Mouse (Mus musculus) stomach, embryonic 16.5 days (tissue): Measurements from ENCODE around the gene Snapin. TPM values are rescaled to one million over a fixed set of nuclear protein-coding genes. Genes with fewer than 3 reads are reported as not detected.

Experiments
- ATAC-seq: fragments of 200-750 bp; cut with Nextera tagmentation; 2 replicates; pipeline ENCODE4 v1.8.0; 2017; ENCODE audit warnings: moderate number of reproducible peaks, moderate TSS enrichment; ENCODE audit not compliant: insufficient read depth, low FRiP score
- H3K27ac ChIP-seq: fragments of 300-500 bp; sonication (generic); 2 replicates; pipeline ENCODE4 v1.5.1; 2014; ENCODE audit warnings: low read length
- H3K27me3 ChIP-seq: fragments of 300-500 bp; sonication (generic); 2 replicates; pipeline ENCODE4 v1.6.1; 2014; ENCODE audit warnings: low read length, control low read depth, mixed read lengths; ENCODE audit not compliant: control insufficient read depth, insufficient read depth
- H3K36me3 ChIP-seq: fragments of 300-500 bp; sonication (generic); 2 replicates; pipeline ENCODE4 v1.6.1; 2014; ENCODE audit warnings: low read length; ENCODE audit not compliant: control insufficient read depth, insufficient read depth
- H3K4me1 ChIP-seq: fragments of 300-500 bp; sonication (generic); 2 replicates; pipeline ENCODE4 v1.6.1; 2014; ENCODE audit warnings: low read length, control low read depth, mixed read lengths; ENCODE audit not compliant: control insufficient read depth, insufficient read depth
- H3K4me2 ChIP-seq: fragments of 300-500 bp; sonication (generic); 2 replicates; pipeline ENCODE4 v1.6.1; 2014; ENCODE audit warnings: low read depth, low read length, mixed read lengths
- H3K4me3 ChIP-seq: fragments of 300-500 bp; sonication (generic); replicated peaks from 2 replicates; pipeline ENCODE4 v1.5.1; 2014; ENCODE audit warnings: mild to moderate bottlenecking, low read length
- H3K9ac ChIP-seq: fragments of 300-500 bp; sonication (generic); 2 replicates; pipeline ENCODE4 v1.6.1; 2014; ENCODE audit warnings: low read length
- H3K9me3 ChIP-seq: fragments of 300-500 bp; sonication (generic); replicated peaks from 2 replicates; pipeline ENCODE4 v1.6.1; 2016; ENCODE audit warnings: low read length, control low read depth; ENCODE audit not compliant: control insufficient read depth
- WGBS: fragments of 180-500 bp; shearing (Covaris S2); extraction: QIAGEN DNeasy Blood & Tissue Kit; methylation state at CpG from one replicate; pipeline ENCODE4 v1.1.7; 2014; 5-methylcytosine and 5-hydroxymethylcytosine counted together
- polyA plus RNA-seq: library from polyadenylated mRNA; unstranded; fragments of >200 nt; fragmentation: Nextera tagmentation; extraction: Ambion mirVana; gene quantifications from 2 replicates; pipeline ENCODE4 v1.2.1, GENCODE M21; 2015

Gene Snapin
- 77.5 and 79.1 TPM in 2 replicates for polyA plus RNA-seq

GRCm38 (mm10) chr3:90490696-90491256 lies at the start of gene Snapin:
Snapin (minus strand) TSS chr3:90491033.
- Histone ChIP-seq H3K9me3 (no peaks in the 10 kb centered on the region), H3K27ac (peak within 1 kb of the TSS; percentile 84), H3K4me2 (peak within 1 kb of the TSS; percentile 80), H3K4me1 (peaks cover 8% of the 10 kb centered on the region), H3K36me3 (peaks cover 11% of the 10 kb centered on the region), H3K27me3 (no peaks in the 10 kb centered on the region), H3K9ac (peak within 1 kb of the TSS; percentile 86), H3K4me3 (peak within 1 kb of the TSS; percentile 88)
- WGBS, result under 1% methylated on average over 37 of the region's 37 CpGs
- peak; percentile 98 for ATAC-seq

GRCm38 (mm10) chr3:90537905-90538296 lies 47.1 kb upstream of the Snapin start:
- Histone ChIP-seq H3K4me3 (peak overlapping the region; percentile 35), H3K4me2 (peak overlapping the region; percentile 51), H3K27me3 (no peaks in the 10 kb centered on the region), H3K9me3 (no peaks in the 10 kb centered on the region), H3K9ac (peak overlapping the region; percentile 63), H3K27ac (peak overlapping the region; percentile 86), H3K4me1 (peaks cover 13% of the 10 kb centered on the region; the same call in 1 of the 2 replicates), H3K36me3 (no peaks in the 10 kb centered on the region)
- peak; percentile 48; the same call in 1 of the 2 replicates for ATAC-seq
- WGBS, result 63% methylated on average over 5 of the region's 5 CpGs

DNA sequence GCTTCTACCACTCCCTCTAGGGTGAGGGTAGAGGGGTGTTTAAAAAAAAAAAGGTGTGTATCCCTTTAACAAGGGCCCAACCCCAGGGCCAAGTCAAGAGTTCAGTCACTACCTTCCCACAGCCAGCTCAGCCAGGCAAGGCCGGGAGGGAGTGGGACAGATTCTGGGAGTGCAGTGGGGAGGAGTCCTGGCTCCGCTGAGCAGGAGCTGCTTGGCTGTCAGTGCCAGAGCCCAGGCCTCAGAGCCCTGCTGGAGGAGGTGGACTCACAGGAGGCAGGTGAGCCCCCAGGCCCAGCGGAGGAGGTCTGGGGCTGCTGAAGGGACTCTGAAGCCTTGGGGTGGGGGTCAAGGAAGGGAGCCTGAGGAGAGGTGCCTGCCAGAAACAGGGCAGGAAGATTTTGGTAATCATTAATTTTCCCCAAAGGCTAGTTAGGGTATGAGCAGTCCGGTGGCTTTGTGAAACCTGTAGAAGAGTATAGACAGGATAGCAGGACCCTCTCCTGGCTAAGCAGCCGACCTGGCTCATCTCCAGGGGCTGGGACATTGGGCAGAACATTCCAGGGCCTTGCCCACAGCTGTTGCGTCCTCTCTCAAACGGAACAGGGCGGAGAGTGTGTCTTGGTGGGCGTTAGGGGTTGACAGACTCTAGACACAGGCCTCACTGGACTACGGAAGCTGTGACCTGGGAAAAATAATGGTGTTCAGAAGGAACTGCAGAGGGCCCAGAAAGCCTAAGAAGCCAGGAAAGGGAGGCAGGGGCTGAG lies 46.5 kb upstream of the Snapin start, which contains the start of gene S100a16:
Gene S100a16 (plus strand): TSS at position 114 of the 764 bp plus-strand sequence.
- WGBS, result 31% methylated on average over 10 of the region's 10 CpGs
- peak; percentile 86 for ATAC-seq
- H3K9me3 ChIP-seq, result no peaks in the 10 kb centered on the region

DNA sequence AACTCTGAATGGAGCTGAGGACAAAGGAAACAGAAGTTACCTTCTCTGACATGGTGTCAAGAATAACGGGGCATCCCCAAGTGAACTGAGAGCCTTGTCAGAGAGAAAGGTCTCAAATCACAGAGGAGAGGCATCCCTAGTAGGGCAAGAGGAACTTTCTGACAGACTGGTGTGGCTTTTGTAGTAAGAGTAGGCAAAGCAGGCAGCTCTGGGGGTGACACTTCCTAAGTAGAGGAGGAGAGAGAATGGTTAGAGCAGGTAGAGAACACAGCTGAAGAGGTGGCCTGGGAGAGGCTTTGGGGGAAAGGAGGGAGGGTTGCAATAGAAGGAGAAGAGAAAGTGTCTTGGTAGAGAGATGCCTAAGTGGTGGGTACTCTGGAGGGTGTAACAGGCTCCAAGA lies 44.6 kb upstream of the Snapin start:
- no peaks in the 10 kb centered on the region for H3K9me3 ChIP-seq
- no peak overlapping the region for H3K9ac ChIP-seq
- WGBS, result 48% methylated on average over 1 of the region's 1 CpGs

More for the DNA sequence above, 46.5 kb upstream of the Snapin start, which contains the start of gene S100a16:
- Histone ChIP-seq H3K27ac (peak within 1 kb of the TSS; percentile 86), H3K9ac (peak within 1 kb of the TSS; percentile 63), H3K4me3 (peak within 1 kb of the TSS; percentile 35), H3K27me3 (no peaks in the 10 kb centered on the region), H3K4me1 (peaks cover 13% of the 10 kb centered on the region; the same call in 1 of the 2 replicates), H3K36me3 (no peaks in the 10 kb centered on the region), H3K4me2 (peak within 1 kb of the TSS; percentile 51)

DNA sequence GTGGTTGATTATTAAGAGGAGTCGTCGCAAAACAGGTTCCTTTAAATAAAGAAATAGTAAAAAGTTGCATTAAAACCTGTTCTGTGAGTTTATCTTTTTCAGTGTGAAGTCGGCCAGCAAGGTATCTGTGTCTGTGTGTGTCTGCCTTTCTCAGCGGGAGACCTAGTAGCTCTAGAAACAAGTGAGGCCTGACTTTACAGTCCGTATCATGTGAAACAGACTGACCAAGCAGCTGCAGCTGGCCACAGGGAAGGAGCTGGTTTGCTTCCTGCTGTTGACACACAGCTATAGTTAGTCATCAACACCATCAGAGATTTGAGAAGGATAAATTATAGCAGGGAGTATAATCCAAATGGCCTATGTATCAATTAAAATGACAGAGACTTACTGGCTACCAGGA lies 40.9 kb upstream of the Snapin start:
- Histone ChIP-seq H3K4me2 (no peak overlapping the region), H3K27me3 (no peaks in the 10 kb centered on the region), H3K36me3 (no peaks in the 10 kb centered on the region), H3K4me1 (no peaks in the 10 kb centered on the region; the same call in 1 of the 2 replicates), H3K9ac (no peak overlapping the region), H3K9me3 (no peaks in the 10 kb centered on the region), H3K27ac (peak overlapping the region; percentile 21; the same call in 1 of the 2 replicates), H3K4me3 (no peak overlapping the region)
- WGBS, result 56% methylated on average over 5 of the region's 5 CpGs
- ATAC-seq, result no peak

More for the DNA sequence above, 44.6 kb upstream of the Snapin start:
- Histone ChIP-seq H3K27ac (no peak overlapping the region), H3K4me3 (no peak overlapping the region), H3K4me2 (no peak overlapping the region), H3K4me1 (peaks cover 4% of the 10 kb centered on the region; the same call in 1 of the 2 replicates), H3K27me3 (no peaks in the 10 kb centered on the region), H3K36me3 (no peaks in the 10 kb centered on the region)
- ATAC-seq, result no peak

DNA sequence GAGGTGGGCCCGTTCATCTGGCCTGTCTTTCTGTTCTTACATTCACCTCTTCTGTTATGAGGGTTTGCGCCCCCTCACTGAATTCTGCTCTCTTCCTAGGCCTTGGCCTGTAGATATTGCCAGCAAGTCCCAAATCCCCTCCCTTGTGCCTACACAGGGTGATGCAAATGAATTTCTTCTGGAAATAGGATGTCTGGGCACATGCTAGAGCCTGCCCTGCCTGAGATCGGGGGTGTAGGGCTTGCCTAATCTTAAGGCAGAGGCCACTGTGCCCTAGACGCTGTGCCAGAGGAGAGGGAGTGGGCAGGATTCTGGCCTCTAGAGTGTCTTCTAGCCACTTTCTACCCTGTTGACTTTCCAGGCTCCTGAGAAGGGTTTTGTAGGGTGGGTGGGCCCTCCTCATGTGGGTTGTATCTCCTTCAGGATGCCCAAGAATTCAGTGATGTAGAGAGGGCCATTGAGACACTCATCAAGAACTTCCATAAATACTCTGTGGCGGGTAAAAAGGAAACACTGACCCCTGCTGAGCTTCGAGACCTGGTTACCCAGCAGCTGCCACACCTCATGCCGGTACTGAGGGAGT lies 36.5 kb upstream of the Snapin start:
- Histone ChIP-seq H3K27ac (peak overlapping the region; percentile 71), H3K9me3 (no peaks in the 10 kb centered on the region), H3K4me1 (peaks cover 4% of the 10 kb centered on the region; the same call in 1 of the 2 replicates), H3K4me3 (peak overlapping the region; percentile 34), H3K4me2 (peak overlapping the region; percentile 43), H3K9ac (peak overlapping the region; percentile 54), H3K36me3 (no peaks in the 10 kb centered on the region), H3K27me3 (no peaks in the 10 kb centered on the region)
- no peak for ATAC-seq
- WGBS, result 74% methylated on average over 7 of the region's 7 CpGs

- H3K9ac ChIP-seq, result peak within 1 kb of the TSS; percentile 61
- peak; percentile 96 for ATAC-seq
- H3K4me1 ChIP-seq, result peaks cover 4% of the 10 kb centered on the region; the same call in 1 of the 2 replicates
- peak within 1 kb of the TSS; percentile 89 for H3K27ac ChIP-seq
- no peaks in the 10 kb centered on the region for H3K9me3 ChIP-seq
- WGBS, result 46% methylated on average over 5 of the region's 5 CpGs
- H3K36me3 ChIP-seq, result no peaks in the 10 kb centered on the region
- peak within 1 kb of the TSS; percentile 34 for H3K4me3 ChIP-seq
- no peaks in the 10 kb centered on the region for H3K27me3 ChIP-seq
- peak within 1 kb of the TSS; percentile 43 for H3K4me2 ChIP-seq
Measured at GRCm38 (mm10) chr3:90526580-90526979, 35.7 kb upstream of the Snapin start, which contains the start of gene S100a14. S100a14 (plus strand) TSS chr3:90526856.

DNA sequence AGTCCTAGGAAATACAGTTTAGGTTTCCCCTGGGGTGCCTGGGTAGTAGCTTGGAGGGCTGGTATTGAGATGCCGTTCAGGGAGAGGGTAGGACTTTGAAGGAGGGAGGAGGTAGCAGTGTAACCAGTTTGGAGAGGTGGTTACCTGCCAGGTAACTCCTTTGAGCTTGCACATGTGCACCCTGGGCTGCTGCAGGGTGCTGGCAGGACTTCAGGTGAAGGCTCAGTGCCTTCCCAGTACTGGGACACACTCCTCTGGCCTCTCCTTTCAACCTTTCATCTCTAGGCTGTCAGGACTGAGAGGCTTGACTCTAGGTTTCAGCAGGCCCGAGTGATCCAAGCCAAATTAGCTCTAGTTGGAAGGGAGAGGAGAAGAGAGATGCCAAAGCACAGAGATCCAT lies 35.2 kb upstream of the Snapin start:
- H3K4me1 ChIP-seq, result peaks cover 4% of the 10 kb centered on the region; the same call in 1 of the 2 replicates
- no peaks in the 10 kb centered on the region for H3K27me3 ChIP-seq
- H3K27ac ChIP-seq, result peak overlapping the region; percentile 89
- peak; percentile 39 for ATAC-seq
- no peaks in the 10 kb centered on the region for H3K9me3 ChIP-seq
- H3K9ac ChIP-seq, result peak overlapping the region; percentile 61
- 72% methylated on average over 2 of the region's 2 CpGs for WGBS
- no peaks in the 10 kb centered on the region for H3K36me3 ChIP-seq
- H3K4me3 ChIP-seq, result no peak overlapping the region; the same call in 1 of the 2 replicates
- H3K4me2 ChIP-seq, result 0 out of 2 replicates have a peak overlapping the region, but pooled peaks have one; percentile 6
